Mouse (Mus musculus): ENCODE measurements around the gene Lypd5.

Lypd5 gene

DNA sequence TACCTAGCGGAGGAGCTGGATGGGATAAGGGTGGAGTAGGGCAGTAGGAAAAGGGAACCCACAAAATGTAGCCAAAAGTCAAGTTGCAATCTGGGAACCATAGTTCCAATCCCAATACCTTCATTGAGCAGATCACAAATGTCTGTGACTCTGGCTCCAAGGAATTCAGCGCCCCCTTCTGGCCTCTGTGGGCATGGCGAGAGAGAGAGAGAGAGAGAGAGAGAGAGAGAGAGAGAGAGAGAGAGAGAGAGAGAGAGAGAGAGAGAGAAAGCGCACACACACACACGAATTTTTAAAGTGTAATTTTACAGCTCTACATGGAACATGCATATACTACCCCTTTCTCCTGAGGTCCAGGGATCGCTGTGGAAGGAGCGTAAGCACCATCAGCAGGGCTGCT lies 14.2 kb downstream of the Lypd5 start:
- DNase-seq: no peak

DNA sequence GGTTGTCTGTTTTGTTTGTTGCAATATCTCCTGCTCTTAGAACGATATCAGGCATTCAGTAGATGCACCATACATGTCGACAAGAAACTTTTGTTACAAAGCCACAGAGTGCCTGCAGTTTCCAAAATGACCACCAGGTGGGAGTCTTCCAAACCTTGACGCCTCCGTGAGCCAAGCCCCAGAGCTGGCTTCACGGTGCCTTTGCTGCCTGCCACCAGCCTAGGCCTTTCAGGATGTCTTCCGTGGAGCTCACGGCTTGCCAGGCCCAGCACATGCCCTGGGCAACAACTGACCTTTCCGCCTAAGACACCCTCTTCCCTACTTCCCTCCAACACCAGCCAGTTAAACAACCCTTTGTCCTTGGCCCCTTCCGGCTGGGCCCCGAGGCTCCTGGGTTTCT lies 15.8 kb downstream of the Lypd5 start:
- peak; percentile 80 for DNase-seq

DNA sequence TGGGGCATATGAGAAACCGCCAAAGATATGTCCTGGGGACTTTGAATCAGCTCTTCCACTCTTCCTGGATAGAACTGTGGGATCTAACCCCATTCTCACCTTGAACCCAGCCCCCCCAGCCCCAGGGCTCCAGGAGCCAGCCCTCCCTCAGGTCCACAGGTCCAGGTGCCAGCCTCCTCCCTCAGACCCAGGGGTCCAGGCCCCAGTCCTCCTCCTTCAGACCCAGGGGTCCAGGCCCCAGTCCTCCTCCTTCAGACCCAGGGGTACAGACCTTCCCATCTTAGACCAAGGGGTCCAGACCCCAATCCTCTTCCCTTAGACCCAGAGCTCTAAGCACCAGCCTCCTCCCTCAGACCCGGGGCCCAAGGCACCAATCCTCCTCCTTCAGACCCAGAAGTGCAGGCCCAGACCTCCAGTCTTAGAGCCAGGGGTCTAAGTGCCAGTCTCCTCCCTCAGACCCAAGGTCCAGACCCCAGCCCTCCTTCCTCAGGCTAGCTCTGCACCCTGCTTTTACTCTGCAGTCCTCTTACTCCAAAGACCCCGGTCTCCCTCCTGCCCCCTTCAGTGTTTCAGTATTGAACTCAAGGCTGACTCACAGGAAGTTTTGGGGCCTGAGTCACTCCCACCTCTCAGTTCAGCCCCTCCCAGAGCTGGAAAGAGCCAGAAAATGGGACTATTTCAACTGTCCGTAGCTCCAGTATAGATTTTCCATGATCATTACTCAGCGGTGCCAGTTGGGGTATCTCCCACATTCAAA lies 16.4 kb downstream of the Lypd5 start:
- DNase-seq: no peak

DNA sequence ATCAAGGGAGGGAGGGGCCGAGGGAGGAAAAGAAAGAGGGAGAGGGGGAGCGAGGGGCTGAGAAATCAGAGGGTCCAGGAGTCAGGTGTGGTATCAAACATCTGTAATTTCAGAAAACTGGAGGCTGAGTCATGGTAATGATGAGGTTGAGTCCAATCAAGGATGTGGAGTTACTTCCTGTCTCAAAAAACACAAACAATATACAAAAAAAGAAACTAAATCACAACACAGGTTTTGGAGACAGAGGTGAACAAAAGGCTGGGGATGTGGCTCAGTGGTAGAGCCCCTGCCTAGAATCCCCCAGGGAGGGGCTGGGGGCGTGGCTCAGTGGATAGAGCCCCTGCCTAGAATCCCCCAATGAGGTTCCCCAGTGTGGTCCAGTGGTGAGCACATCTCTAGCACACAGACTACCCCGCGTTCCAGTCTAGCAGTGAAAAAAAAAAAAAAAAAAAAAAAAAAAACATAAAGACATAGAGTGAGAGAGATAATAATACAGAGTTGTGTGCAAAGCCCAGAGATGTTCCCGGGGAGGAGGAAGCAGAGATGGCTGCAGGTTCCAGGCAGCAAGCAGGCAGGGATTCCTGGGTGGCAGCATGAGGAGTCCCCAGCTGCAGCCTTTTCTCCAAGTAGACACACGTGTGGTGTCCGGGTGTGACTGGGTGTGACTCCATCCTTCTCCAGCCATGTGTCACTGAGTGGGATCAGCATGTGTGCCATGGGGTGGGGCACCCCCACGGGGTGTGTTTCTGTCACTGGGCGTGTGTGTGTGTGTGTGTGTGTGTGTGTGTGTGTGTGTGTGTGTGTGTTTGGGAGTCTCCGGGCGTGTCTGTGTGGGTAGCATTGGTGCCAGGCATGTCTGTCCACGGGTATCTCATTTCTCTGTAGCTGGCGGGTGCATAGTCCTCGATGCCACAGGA lies 18.0 kb downstream of the Lypd5 start:
- no peak for DNase-seq

DNA sequence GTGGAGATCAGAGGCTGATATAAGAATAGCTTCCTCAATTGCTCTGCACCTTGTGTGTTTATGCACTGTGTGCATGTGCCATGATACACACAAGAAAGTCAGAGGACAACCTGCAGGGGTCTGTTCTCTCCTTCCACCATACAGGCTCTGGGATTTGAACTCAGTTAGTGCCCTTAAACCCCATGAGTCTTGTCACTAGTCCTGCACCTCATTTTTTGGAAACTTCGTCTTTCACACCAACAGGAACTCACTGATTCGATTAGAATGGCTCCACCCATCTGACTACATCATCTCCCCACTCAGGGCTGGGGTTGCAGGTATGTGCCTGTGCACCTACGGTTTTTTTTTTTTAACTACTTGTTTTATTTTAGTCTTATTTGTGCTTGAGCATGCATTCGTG lies 19.2 kb downstream of the Lypd5 start:
- no peak for DNase-seq

DNA sequence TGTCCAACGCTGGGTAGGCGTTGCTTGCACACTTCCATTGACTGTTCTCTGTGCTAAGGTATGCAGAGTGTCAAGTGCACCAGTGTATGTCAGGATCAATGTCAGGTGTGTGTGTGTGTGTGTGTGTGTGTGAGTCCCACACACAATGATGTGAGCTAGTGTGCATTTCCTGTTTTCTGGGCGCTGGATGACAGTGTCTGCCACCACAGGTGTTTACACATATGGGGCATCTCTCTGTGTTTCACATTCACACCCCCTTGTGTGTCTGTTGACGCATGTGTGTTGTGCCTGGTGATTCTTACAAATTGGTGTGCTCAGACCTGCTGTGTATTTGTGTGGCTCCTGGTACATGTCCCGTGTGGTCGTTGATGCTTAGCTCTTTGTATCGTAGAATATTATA lies 19.9 kb downstream of the Lypd5 start:
- no peak for DNase-seq

DNA sequence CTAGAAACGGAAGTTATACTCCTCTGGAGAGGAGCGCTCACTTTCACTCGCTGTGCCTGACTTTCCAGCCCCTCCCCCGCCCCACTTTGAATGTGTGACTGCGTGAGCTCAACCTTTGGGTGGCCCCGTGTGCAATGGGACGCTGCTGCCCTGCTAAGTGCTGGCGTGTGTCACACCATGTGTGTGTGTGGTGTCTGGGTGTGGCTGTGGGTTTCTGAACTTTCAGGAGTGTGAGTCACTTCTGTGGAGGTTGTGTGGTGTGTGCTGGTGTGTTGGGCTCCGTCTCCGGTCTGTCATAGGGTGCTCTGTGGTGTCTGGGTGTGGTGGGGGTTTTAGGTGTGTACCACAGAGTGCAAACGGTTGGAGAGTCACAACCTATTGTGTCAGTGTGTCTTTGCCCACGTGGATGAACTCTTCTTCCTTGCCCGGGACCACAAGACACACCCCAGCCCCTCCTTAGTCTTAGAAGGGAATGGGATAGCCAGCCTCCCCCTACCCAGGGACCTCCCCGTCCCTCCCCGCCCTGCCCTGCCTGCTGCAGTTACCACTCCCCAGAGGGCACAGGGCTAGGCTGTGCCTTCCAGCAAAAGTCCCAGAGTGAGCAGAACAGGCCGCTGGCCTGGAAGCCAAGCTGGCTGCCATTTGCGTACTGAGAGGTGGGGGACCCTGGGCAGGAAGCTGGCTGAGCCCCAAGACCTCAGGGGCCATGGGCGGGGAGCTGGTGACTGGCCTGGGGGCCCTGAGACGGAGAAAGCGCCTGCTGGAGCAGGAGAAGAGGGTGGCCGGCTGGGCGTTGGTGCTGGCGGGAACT lies 20.9 kb downstream of the Lypd5 start, which contains the start of gene Kcnn4:
TSS of gene Kcnn4 (plus strand) at position 533 of the 811 bp plus-strand sequence.
- no peak for DNase-seq

DNA sequence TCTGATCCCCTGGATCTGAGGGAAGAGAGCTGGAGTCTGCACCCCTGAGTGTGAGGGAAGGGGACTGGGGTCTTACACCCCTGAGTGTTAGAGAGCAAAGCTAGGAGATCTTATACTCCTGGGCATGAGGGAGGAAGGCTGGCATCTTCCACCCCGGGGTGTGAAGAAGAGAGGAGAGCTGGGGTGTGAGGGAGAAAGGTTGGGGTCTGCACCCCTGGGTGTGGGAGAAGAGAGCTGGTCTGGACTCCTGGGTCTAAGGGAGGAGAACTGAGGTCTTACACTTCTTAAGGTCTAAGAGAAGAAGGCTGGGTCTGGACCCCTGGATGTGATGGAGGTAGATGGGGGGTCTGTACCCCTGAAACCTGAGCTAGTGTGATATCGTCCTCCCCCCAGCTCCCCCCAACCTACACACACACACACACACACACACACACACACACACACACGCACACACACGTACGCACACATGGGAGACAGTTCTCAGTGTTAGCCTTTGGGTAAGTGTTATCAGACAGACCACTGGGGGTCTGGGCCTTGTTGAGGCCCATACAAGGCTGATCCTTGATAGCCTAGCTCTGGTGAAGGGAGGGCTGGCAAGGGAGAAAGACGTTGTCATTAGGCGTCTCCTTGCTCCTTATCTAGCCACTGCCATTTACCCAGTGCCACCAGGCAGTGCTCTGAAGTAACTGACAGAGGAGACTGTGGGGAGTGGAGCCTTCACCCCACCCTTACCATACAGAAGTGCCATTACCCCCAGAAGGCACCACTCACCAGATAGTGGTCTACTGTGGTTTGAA lies 22.2 kb downstream of the Lypd5 start:
- no peak for DNase-seq

DNA sequence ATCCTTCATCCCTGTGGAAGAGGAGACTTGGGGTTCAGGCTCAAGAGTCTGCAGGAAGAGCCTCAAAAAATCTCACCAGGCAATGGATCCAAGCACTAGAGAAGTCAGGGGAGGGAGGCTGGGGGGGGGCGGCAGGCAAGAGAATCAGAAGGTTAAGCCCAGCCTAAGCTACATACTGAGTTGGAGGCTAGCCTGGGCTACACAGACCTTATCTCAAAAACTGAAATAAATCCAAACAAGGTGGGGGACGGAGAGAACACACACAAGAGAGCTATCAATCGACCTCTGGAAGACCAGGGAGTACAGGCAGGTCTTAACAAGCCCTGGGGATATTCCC lies 22.8 kb downstream of the Lypd5 start:
- DNase-seq: no peak

DNA sequence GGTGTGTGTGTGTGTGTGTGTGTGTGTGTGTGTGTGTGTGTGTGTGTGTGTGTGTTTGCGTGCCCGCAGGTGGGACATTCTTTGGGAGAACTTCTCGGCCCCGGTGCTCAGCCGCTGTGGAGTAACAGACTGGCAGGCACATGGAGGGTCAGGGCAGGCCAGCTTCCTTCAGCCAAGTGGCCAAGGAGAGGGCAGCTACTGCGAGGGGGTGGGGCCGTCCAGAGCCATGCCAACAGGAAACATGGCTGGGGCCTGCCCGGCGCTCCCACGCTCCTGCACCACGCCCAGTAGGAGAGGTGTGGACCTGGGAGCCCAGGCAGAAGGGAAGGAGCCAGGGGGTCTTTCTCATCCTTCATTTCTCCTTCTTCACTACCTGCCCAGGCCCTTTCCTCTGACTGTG lies 23.3 kb downstream of the Lypd5 start:
- DNase-seq: no peak

DNA sequence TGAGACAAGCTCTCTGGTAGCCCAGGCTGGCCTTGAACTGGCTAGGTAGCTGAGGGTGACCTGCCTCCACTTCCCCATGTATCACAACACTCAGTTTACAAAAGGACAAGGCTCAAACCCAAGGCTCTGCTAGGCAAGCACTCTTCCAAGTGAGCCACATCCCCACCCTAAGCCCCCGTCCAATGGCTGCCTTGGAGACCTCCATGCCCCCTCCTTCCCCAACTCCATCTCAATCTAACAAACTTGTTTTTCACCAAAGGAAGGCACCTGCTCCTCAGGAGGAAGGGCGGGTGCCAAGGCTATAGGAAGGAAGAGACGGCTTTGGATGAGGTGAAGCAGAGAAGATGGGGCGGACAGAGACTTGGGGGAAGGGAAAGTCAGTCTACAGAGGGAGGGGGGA lies 23.8 kb downstream of the Lypd5 start:
- no peak for DNase-seq

DNA sequence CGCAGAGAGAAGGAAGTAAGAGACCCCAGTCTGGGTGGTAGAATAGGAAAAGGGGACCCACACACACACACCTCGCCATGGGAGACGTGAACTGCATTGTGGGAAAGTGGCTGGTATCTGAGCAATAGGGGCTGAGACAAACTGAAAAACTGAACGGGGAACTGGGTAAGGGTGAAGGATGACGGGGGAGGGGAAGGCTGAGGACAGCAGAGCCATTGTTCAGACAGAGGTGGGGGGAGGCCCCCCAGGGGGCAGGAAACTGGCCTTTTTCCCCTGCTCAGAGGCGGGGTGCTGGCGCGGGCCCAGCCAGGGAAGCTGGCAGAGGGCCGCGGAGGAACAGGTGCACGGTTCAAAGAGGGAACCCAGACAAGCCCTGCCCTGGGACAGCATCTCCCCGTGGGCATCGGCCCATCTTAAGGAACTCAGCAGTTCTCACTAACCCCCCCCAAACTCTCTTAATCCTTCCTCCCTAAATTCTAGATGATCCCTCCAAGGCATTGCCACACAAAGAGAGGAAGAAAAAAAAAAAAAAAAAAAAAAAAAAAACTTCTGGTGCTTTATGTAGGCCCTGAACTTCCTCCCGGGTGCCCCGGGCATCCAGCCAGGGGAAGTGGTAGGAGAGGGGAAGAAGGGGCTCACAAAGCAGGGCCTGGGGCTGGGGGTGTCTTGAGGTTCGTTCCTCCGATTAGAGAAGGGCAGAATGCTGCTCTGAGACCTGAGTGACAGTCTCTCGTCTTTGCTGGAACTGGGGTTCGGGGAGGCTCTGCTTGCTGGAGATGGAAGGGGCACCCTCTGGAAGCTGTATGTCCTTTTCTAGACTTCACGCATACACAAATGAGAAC lies 24.8 kb downstream of the Lypd5 start:
- peak; percentile 47 for DNase-seq

DNA sequence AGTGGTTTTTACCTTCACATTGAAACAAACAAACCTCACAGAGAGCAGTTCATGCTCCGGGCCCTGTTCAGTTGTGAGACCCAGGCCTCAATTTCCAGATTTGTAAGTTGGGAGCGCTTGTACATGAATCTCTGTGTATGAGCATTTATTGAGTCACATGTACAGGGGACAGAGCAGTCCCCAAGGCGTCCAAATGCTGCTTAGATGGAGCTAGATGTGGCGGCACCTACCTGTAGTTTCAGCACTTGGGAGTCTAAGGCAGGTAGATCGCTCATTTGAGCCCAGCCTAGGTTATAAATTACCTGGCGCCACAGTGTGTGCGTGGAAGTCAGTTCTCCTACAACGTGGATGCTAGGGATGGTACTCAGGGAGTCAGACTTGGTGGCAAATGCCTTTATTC lies 27.5 kb downstream of the Lypd5 start:
- DNase-seq: no peak

DNA sequence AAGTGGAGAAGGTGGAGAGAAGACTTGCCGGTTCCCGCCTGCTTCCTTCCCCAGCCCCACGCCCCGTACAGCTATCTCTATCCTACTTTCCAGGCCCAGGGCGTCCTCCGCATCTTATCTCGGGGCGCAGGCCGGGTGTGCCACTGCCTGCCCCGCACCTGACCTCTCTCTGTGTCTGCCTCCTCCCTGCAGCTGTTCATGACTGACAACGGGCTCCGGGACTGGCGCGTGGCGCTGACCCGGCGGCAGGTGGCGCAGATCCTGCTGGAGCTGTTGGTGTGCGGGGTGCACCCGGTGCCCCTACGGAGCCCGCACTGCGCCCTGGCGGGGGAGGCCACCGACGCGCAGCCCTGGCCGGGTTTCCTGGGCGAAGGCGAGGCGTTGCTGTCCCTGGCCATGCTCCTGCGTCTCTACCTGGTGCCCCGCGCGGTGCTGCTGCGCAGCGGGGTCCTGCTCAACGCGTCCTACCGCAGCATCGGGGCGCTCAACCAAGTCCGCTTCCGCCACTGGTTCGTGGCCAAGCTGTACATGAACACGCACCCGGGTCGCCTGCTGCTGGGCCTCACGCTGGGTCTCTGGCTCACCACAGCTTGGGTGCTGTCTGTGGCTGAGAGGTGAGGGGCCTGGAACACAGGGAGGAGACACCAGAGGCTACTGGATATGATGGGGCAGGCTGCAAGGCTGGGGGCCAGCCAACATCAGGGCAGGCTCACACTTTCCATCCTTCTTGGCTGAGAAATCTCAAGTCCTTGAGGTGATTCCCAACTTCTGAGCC lies 28.3 kb downstream of the Lypd5 start:
- DNase-seq: peak; percentile 43

DNA sequence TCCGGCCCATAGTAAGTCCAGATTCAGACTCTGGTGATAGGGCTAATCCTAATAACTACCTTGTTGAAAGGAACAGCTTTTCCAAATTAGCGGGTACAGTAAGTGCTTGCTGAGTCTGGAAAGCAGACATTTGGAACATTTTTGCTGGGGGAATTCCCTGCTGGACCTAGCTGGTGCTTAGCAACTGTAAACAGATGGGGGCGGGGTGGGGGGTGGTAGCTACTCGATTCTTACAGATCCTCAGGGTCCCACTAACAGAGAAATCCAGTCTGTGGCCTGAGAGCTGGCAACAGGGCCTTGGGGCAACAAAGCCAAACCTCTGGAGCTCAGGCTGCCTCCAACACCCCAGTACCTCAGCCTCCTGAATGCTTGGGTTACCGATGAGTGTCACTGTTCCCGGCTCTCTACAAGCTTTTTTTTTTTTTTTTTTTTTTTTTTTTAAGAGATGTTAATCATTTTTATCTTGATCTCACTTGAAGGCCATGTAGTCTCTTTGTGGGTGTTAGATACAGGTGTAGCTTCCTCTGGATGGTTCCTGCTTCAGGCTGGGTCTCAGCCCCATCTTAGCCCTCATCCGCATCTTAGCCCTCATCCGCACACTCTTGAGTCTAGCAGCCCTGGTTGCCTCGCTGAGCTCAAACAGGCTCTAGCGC lies 29.2 kb downstream of the Lypd5 start:
- no peak for DNase-seq

DNA sequence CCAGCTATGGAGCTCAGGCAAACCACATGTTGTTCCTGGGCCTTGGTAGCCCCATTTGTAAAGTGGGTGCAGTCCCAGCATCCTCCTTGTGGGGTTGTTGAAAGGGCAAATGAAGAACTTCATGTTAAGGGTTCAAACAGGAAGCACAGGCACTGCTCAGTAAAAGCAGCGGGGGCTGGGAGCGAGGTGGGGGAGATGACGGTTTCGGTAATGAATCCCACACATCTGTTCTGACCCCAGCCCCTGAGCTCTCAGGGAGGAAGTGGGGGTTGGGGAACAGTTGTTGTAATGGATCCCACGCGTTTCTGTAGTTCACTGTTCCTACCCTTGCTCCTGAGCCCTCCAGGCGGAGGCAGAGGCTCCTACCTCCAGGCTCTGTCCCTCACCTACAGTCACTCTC lies 30.9 kb downstream of the Lypd5 start:
- no peak for DNase-seq

DNA sequence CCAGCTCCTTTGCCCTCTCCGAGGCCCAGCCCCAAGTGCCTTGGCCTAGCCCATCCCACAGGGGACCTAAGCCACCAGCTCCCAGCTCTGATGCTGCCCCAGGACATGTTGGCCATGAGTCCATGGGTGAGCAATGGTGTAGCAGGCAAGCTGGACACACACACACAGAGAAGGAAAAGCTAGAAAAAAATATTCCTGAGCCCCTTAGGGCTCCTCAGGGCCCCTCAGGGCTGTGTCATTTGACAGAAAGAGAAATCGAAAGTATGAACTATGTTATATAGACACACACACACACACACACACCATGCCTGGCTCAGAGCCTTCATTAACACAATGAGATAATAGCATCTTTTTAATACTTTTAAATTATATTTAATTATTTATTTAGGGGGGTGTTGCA lies 31.4 kb downstream of the Lypd5 start:
- DNase-seq: no peak

DNA sequence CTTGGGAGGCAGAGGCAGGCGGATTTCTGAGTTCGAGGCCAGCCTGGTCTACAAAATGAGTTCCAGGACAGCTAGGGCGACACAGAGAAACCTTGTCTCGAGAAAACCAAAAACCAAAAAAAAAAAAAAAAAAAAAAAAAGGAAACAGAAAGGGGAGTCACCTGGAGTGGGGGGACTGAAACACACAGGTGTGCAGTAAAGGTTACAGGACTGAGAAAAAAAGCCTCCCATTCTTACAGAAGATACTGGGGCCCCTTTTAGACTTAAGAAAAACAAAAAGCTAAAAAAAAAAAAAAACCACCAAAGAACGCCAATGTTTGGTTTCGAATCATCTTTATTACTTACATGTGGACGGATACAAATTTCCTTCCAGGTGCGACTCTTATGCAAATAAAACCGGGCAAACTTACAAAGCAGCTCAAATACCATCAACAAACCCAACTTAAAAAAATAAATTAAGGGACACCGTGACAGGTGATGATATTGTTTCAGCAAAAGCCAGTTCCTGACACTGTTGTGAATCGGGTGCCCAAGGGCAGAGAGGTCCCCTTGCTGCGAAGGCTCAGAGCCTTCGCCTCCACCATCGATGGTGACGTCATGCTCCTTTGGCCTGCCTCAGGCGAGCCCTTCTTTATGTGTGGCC lies 33.9 kb downstream of the Lypd5 start:
- no peak for DNase-seq

DNA sequence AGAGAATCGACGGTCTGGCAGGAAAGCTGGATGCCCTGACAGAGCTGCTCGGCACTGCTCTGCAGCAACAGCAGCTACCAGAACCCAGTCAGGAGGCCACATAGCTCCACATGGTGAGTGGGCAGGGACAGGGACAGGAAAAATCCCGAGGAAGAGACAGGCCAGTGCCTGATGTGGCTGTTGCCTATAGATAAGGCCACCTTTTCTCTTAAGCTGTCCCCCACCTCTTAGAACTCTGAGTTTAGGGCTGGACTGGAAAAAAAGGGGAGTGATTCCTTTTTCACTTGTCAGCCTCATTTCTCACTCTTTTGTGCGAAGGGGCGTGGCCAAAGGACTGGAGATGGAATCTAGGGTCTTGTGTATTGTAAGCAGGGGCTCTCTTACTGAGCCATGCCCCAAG lies 35.1 kb downstream of the Lypd5 start:
- no peak for DNase-seq

DNA sequence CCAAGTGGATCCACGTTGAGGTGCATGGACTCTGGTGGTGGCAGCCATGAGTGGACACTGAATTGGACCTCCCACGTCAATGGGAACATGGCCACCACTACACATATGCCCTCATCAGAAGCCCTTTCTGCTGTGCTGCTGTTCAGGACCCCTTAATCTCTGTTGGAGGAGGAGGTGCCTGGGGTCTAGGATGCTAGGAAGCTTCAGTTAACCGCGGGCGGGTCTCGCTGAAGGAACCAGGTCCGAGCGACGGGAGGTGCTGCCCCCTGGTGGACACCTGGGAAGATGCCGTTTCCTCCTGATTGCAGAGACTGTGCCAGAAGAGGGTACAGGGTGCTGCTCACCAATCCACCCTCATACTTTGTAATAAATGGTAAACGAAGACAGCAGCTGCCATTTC lies 35.8 kb downstream of the Lypd5 start:
- peak; percentile 62 for DNase-seq
